Mouse (Mus musculus): ENCODE measurements at regions not wholly inside any gene's neighbourhood (a gene's known extent, or its start where the extent isn't known, plus 50 kb on each side); places are given as distances from the start of the nearest gene placed in this dataset.

GRCm38 (mm10) chr16:86044695-86045094 is 143.1 kb upstream of the Adamts5 start:
- TF ChIP-seq TCF12 (IDR thresholded peaks at IDR 0.05; ENCODE audit: insufficient read depth, poor library complexity, severe bottlenecking) (no peak), TCF3 (IDR thresholded peaks at IDR 0.05; ENCODE audit: insufficient read length, low read depth) (no peak), E2F4 (IDR thresholded peaks at IDR 0.05; ENCODE audit: insufficient read depth) (no peak), POLR2AphosphoS2 (IDR thresholded peaks at IDR 0.05; ENCODE audit: insufficient read length, low read depth) (no peak), REST (IDR thresholded peaks at IDR 0.05; ENCODE audit: insufficient read depth, insufficient read length) (no peak), SRF (IDR thresholded peaks at IDR 0.05; ENCODE audit: control insufficient read depth, insufficient read length, low read depth) (no peak), MYOG (IDR thresholded peaks at IDR 0.05; ENCODE audit: control insufficient read depth in 1 of 3, insufficient read depth in 1 of 3, insufficient read length in 2 of 3, low read depth in 2 of 3) (no peak), MYOD1 (IDR thresholded peaks at IDR 0.05; ENCODE audit: control insufficient read depth in 1 of 3, insufficient read length in 2 of 3, low read depth in 2 of 3) (no peak), POLR2A (IDR thresholded peaks at IDR 0.05; ENCODE audit: insufficient read length, low read depth) (no peak), CEBPB (IDR thresholded peaks at IDR 0.05; ENCODE audit: insufficient read depth, poor library complexity, severe bottlenecking) (no peak), USF1 (IDR thresholded peaks at IDR 0.05; ENCODE audit: low read depth) (no peak), MAX (IDR thresholded peaks at IDR 0.05; ENCODE audit: low read depth) (no peak)
- no peaks in the 10 kb centered on the region for H3K79me2 ChIP-seq (ENCODE audit: control insufficient read depth, insufficient read depth)
- H3K4me2 ChIP-seq (ENCODE audit: low read depth), result no peak overlapping the region
- H3ac ChIP-seq (ENCODE audit: control insufficient read depth, insufficient read length), result no peak overlapping the region
- no peaks in the 10 kb centered on the region for H3K27me3 ChIP-seq (ENCODE audit: control insufficient read depth, insufficient read depth, insufficient read length)
- no peaks in the 10 kb centered on the region for H3K36me3 ChIP-seq (ENCODE audit: control insufficient read depth, insufficient read depth)
- no peak overlapping the region for H3K4me3 ChIP-seq

GRCm38 (mm10) chr16:86034772-86035171 is 133.1 kb upstream of the Adamts5 start:
- TF ChIP-seq TCF12 (IDR thresholded peaks at IDR 0.05; ENCODE audit: insufficient read depth, poor library complexity, severe bottlenecking) (no peak), USF1 (IDR thresholded peaks at IDR 0.05; ENCODE audit: low read depth) (peak; percentile 89)
- H3K4me2 ChIP-seq (ENCODE audit: low read depth), result peak overlapping the region; percentile 71
- no peaks in the 10 kb centered on the region for H3K79me2 ChIP-seq (ENCODE audit: control insufficient read depth, insufficient read depth)

GRCm38 (mm10) chr16:86027700-86028099 is 126.1 kb upstream of the Adamts5 start:
- Histone ChIP-seq H3K27me3 (ENCODE audit: control insufficient read depth, insufficient read depth, insufficient read length) (no peaks in the 10 kb centered on the region), H3K36me3 (ENCODE audit: control insufficient read depth, insufficient read depth) (no peaks in the 10 kb centered on the region), H3K79me2 (ENCODE audit: control insufficient read depth, insufficient read depth) (no peaks in the 10 kb centered on the region), H3K4me2 (ENCODE audit: low read depth) (no peak overlapping the region), H3ac (ENCODE audit: control insufficient read depth, insufficient read length) (no peak overlapping the region), H3K4me3 (no peak overlapping the region)
- TF ChIP-seq REST (IDR thresholded peaks at IDR 0.05; ENCODE audit: insufficient read depth, insufficient read length), result no peak
- peak; percentile 64 to 83 (median 64) for TF ChIP-seq MYOD1 (IDR thresholded peaks at IDR 0.05; ENCODE audit: control insufficient read depth in 1 of 3, insufficient read length in 2 of 3, low read depth in 2 of 3)
- no peak for TF ChIP-seq SRF (IDR thresholded peaks at IDR 0.05; ENCODE audit: control insufficient read depth, insufficient read length, low read depth)
- TF ChIP-seq TCF3 (IDR thresholded peaks at IDR 0.05; ENCODE audit: insufficient read length, low read depth), result no peak
- no peak for TF ChIP-seq TCF12 (IDR thresholded peaks at IDR 0.05; ENCODE audit: insufficient read depth, poor library complexity, severe bottlenecking)
- TF ChIP-seq POLR2AphosphoS2 (IDR thresholded peaks at IDR 0.05; ENCODE audit: insufficient read length, low read depth), result no peak
- TF ChIP-seq USF1 (IDR thresholded peaks at IDR 0.05; ENCODE audit: low read depth), result no peak

More at GRCm38 (mm10) chr16:86034772-86035171, 133.1 kb upstream of the Adamts5 start:
- H3K27me3 ChIP-seq (ENCODE audit: control insufficient read depth, insufficient read depth, insufficient read length), result no peaks in the 10 kb centered on the region
- no peak overlapping the region for H3K4me3 ChIP-seq
- H3K36me3 ChIP-seq (ENCODE audit: control insufficient read depth, insufficient read depth), result no peaks in the 10 kb centered on the region
- H3ac ChIP-seq (ENCODE audit: control insufficient read depth, insufficient read length), result no peak overlapping the region

GRCm38 (mm10) chr16:86015336-86015735 is 113.7 kb upstream of the Adamts5 start:
- Histone ChIP-seq H3K36me3 (ENCODE audit: control insufficient read depth, insufficient read depth) (no peaks in the 10 kb centered on the region), H3K4me2 (ENCODE audit: low read depth) (no peak overlapping the region), H3K27me3 (ENCODE audit: control insufficient read depth, insufficient read depth, insufficient read length) (no peaks in the 10 kb centered on the region), H3K4me3 (no peak overlapping the region), H3K79me2 (ENCODE audit: control insufficient read depth, insufficient read depth) (no peaks in the 10 kb centered on the region), H3ac (ENCODE audit: control insufficient read depth, insufficient read length) (no peak overlapping the region)
- TF ChIP-seq MYOG (IDR thresholded peaks at IDR 0.05; ENCODE audit: control insufficient read depth in 1 of 3, insufficient read depth in 1 of 3, insufficient read length in 2 of 3, low read depth in 2 of 3), result peak in 2 of 3 experiments; percentile 18 to 25
- peak; percentile 80 for TF ChIP-seq SRF (IDR thresholded peaks at IDR 0.05; ENCODE audit: control insufficient read depth, insufficient read length, low read depth)
- peak in 1 of 3 experiments; percentile 41 for TF ChIP-seq MYOD1 (IDR thresholded peaks at IDR 0.05; ENCODE audit: control insufficient read depth in 1 of 3, insufficient read length in 2 of 3, low read depth in 2 of 3)
- TF ChIP-seq E2F4 (IDR thresholded peaks at IDR 0.05; ENCODE audit: insufficient read depth), result no peak
- no peak for TF ChIP-seq POLR2A (IDR thresholded peaks at IDR 0.05; ENCODE audit: insufficient read length, low read depth)
- TF ChIP-seq CEBPB (IDR thresholded peaks at IDR 0.05; ENCODE audit: insufficient read depth, poor library complexity, severe bottlenecking), result peak; percentile 51

GRCm38 (mm10) chr16:86011051-86011450 is 109.4 kb upstream of the Adamts5 start:
- no peaks in the 10 kb centered on the region for H3K36me3 ChIP-seq (ENCODE audit: control insufficient read depth, insufficient read depth)

More at GRCm38 (mm10) chr16:86011051-86011450, 109.4 kb upstream of the Adamts5 start:
- H3K27me3 ChIP-seq (ENCODE audit: control insufficient read depth, insufficient read depth, insufficient read length), result no peaks in the 10 kb centered on the region
- H3K79me2 ChIP-seq (ENCODE audit: control insufficient read depth, insufficient read depth), result no peaks in the 10 kb centered on the region
- H3K4me3 ChIP-seq, result no peak overlapping the region
- H3ac ChIP-seq (ENCODE audit: control insufficient read depth, insufficient read length), result no peak overlapping the region
- TF ChIP-seq TCF12 (IDR thresholded peaks at IDR 0.05; ENCODE audit: insufficient read depth, poor library complexity, severe bottlenecking), result no peak
- TF ChIP-seq CEBPB (IDR thresholded peaks at IDR 0.05; ENCODE audit: insufficient read depth, poor library complexity, severe bottlenecking), result no peak
- no peak for TF ChIP-seq MYOG (IDR thresholded peaks at IDR 0.05; ENCODE audit: control insufficient read depth in 1 of 3, insufficient read depth in 1 of 3, insufficient read length in 2 of 3, low read depth in 2 of 3)
- no peak for TF ChIP-seq POLR2AphosphoS2 (IDR thresholded peaks at IDR 0.05; ENCODE audit: insufficient read length, low read depth)
- TF ChIP-seq TCF3 (IDR thresholded peaks at IDR 0.05; ENCODE audit: insufficient read length, low read depth), result no peak
- TF ChIP-seq MYOD1 (IDR thresholded peaks at IDR 0.05; ENCODE audit: control insufficient read depth in 1 of 3, insufficient read length in 2 of 3, low read depth in 2 of 3), result no peak
- no peak for TF ChIP-seq E2F4 (IDR thresholded peaks at IDR 0.05; ENCODE audit: insufficient read depth)
- no peak for TF ChIP-seq USF1 (IDR thresholded peaks at IDR 0.05; ENCODE audit: low read depth)
- TF ChIP-seq POLR2A (IDR thresholded peaks at IDR 0.05; ENCODE audit: insufficient read length, low read depth), result no peak
- TF ChIP-seq MAX (IDR thresholded peaks at IDR 0.05; ENCODE audit: low read depth), result no peak
- no peak for TF ChIP-seq SRF (IDR thresholded peaks at IDR 0.05; ENCODE audit: control insufficient read depth, insufficient read length, low read depth)
- no peak for TF ChIP-seq REST (IDR thresholded peaks at IDR 0.05; ENCODE audit: insufficient read depth, insufficient read length)
- no peak overlapping the region for H3K4me2 ChIP-seq (ENCODE audit: low read depth)

Data from myocyte (in vitro differentiated cells).